Mouse (Mus musculus) C2C12 (cell line): Measurements from ENCODE around the gene 4931406P16Rik. TPM values are rescaled to one million over a fixed set of nuclear protein-coding genes. Genes with fewer than 3 reads are reported as not detected.

Source experiments
- H3K27me3 ChIP-seq: one replicate; pipeline ENCODE4 v1.6.1; 2011; ENCODE audit not compliant: control insufficient read depth, insufficient read depth, insufficient read length
- H3K36me3 ChIP-seq: one replicate; pipeline ENCODE4 v1.6.1; 2011; ENCODE audit not compliant: control insufficient read depth, insufficient read depth
- H3K4me3 ChIP-seq: one replicate; pipeline ENCODE4 v1.5.1; 2011; ENCODE audit warnings: mild to moderate bottlenecking, control low read depth; ENCODE audit not compliant: poor library complexity, insufficient read depth, severe bottlenecking
- H3K79me2 ChIP-seq: one replicate; pipeline ENCODE4 v1.6.1; 2011; ENCODE audit not compliant: control insufficient read depth, insufficient read depth
- H3K79me3 ChIP-seq: one replicate; pipeline ENCODE4 v1.6.1; 2011; ENCODE audit warnings: low read depth, control low read depth
- H3ac ChIP-seq: one replicate; pipeline ENCODE3; 2011; ENCODE audit warnings: low read depth; ENCODE audit not compliant: control insufficient read depth, insufficient read length
- CEBPB ChIP-seq: IDR thresholded peaks from one replicate; pipeline ENCODE4 v1.6.1; 2011; ENCODE audit warnings: low read depth, mild to moderate bottlenecking, control low read depth, moderate library complexity
- CTCF ChIP-seq: IDR thresholded peaks from one replicate; pipeline ENCODE4 v1.5.1; 2011; ENCODE audit not compliant: control insufficient read depth, insufficient read depth, insufficient read length
- FOSL1 ChIP-seq: IDR thresholded peaks from one replicate; pipeline ENCODE4 v1.8.0; 2011; ENCODE audit warnings: mild to moderate bottlenecking, low read length; ENCODE audit not compliant: poor library complexity, insufficient read depth, severe bottlenecking
- MAX ChIP-seq: IDR thresholded peaks from one replicate; pipeline ENCODE4 v1.6.1; 2011; ENCODE audit warnings: mild to moderate bottlenecking, control low read depth
- MYOD1 ChIP-seq: IDR thresholded peaks from one replicate; pipeline ENCODE4 v1.6.1; 2011; ENCODE audit warnings: low read depth; ENCODE audit not compliant: control insufficient read depth, insufficient read length
- MYOG ChIP-seq: IDR thresholded peaks from one replicate; pipeline ENCODE4 v1.6.1; 2011; ENCODE audit not compliant: control insufficient read depth, insufficient read length; ENCODE audit errors: extremely low read depth
- USF1 ChIP-seq: IDR thresholded peaks from one replicate; pipeline ENCODE4 v1.6.1; 2011; ENCODE audit warnings: low read depth, mild to moderate bottlenecking, control low read depth, moderate library complexity
- polyA plus RNA-seq: library from polyadenylated mRNA; unstranded; fragments of >200 nt; fragmentation: generic; extraction: Trizol; gene quantifications from one replicate; pipeline ENCODE4 v1.2.1, GENCODE M21; 2012; ENCODE audit warnings: missing spikeins

Gene 4931406P16Rik
- polyA plus RNA-seq, 1 experiment: 13.2 TPM

GRCm38 (mm10) chr7:34252030-34252429 is 61.3 kb downstream of the 4931406P16Rik start:
- Histone ChIP-seq H3K36me3 (peaks cover 73% of the 10 kb centered on the region), H3ac (no peak overlapping the region)

GRCm38 (mm10) chr7:34250738-34251137 is 62.6 kb downstream of the 4931406P16Rik start, which contains the start of gene Gm6096:
Gene Gm6096 (plus strand): TSS chr7:34251038.
- Histone ChIP-seq H3K36me3 (peaks cover 69% of the 10 kb centered on the region), H3K79me2 (no peaks in the 10 kb centered on the region), H3K79me3 (peaks cover 3% of the 10 kb centered on the region), H3ac (no peak within 1 kb of the TSS), H3K27me3 (no peaks in the 10 kb centered on the region), H3K4me3 (no peak within 1 kb of the TSS)
- TF ChIP-seq MAX (no peak), MYOD1 (no peak), MYOG (no peak), USF1 (no peak), CEBPB (no peak), CTCF (no peak)

More at GRCm38 (mm10) chr7:34252030-34252429, 61.3 kb downstream of the 4931406P16Rik start:
- Histone ChIP-seq H3K27me3 (no peaks in the 10 kb centered on the region), H3K79me3 (peaks cover 3% of the 10 kb centered on the region), H3K79me2 (no peaks in the 10 kb centered on the region), H3K4me3 (no peak overlapping the region)
- TF ChIP-seq FOSL1 (no peak), USF1 (no peak), CEBPB (no peak), MAX (no peak)

- Histone ChIP-seq H3K79me2 (no peaks in the 10 kb centered on the region), H3ac (no peak overlapping the region), H3K79me3 (peaks cover 3% of the 10 kb centered on the region), H3K27me3 (no peaks in the 10 kb centered on the region), H3K36me3 (peaks cover 63% of the 10 kb centered on the region), H3K4me3 (no peak overlapping the region)
- TF ChIP-seq USF1: no peak
- TF ChIP-seq CTCF: no peak
- no peak for TF ChIP-seq MAX
- no peak for TF ChIP-seq MYOG
- TF ChIP-seq MYOD1: no peak
- no peak for TF ChIP-seq FOSL1
- TF ChIP-seq CEBPB: no peak
Measured at GRCm38 (mm10) chr7:34246870-34247499, 66.4 kb downstream of the 4931406P16Rik start.

GRCm38 (mm10) chr7:34242176-34242575 is 71.2 kb downstream of the 4931406P16Rik start:
- Histone ChIP-seq H3K79me3 (no peaks in the 10 kb centered on the region), H3K4me3 (no peak overlapping the region), H3K79me2 (no peaks in the 10 kb centered on the region), H3K27me3 (no peaks in the 10 kb centered on the region), H3ac (no peak overlapping the region), H3K36me3 (peaks cover 67% of the 10 kb centered on the region)
- TF ChIP-seq CEBPB: no peak
- no peak for TF ChIP-seq MYOG
- TF ChIP-seq MYOD1: no peak
- no peak for TF ChIP-seq CTCF
- no peak for TF ChIP-seq MAX
- TF ChIP-seq FOSL1: no peak
- TF ChIP-seq USF1: no peak

GRCm38 (mm10) chr7:34238086-34238485 is 75.3 kb downstream of the 4931406P16Rik start:
- Histone ChIP-seq H3K27me3 (no peaks in the 10 kb centered on the region), H3ac (no peak overlapping the region), H3K36me3 (peaks cover 48% of the 10 kb centered on the region), H3K79me3 (no peaks in the 10 kb centered on the region), H3K79me2 (no peaks in the 10 kb centered on the region), H3K4me3 (no peak overlapping the region)
- TF ChIP-seq MAX (no peak), CEBPB (no peak), FOSL1 (no peak), MYOD1 (no peak), CTCF (no peak), MYOG (no peak), USF1 (no peak)

GRCm38 (mm10) chr7:34235602-34236001 is 77.7 kb downstream of the 4931406P16Rik start:
- Histone ChIP-seq H3K27me3 (no peaks in the 10 kb centered on the region), H3K79me3 (no peaks in the 10 kb centered on the region), H3K4me3 (no peak overlapping the region), H3ac (no peak overlapping the region), H3K79me2 (no peaks in the 10 kb centered on the region), H3K36me3 (peaks cover 34% of the 10 kb centered on the region)
- TF ChIP-seq CTCF (no peak), MYOD1 (no peak), CEBPB (no peak), FOSL1 (no peak), MYOG (no peak), USF1 (no peak), MAX (no peak)
